Mouse (Mus musculus) gastrocnemius, postnatal 4 days (tissue): Measurements from ENCODE around the gene H2afy. TPM values are rescaled to one million over a fixed set of nuclear protein-coding genes. Genes with fewer than 3 reads are reported as not detected.

Source experiments
- DNase-seq, 2 experiments: peaks; one replicate each; pipeline ENCODE4 v3.0.0; 2021 to 2022; ENCODE audit warnings: low spot score in 2 of 2, mixed read lengths in 2 of 2
- total RNA-seq, 2 experiments: library from RNA; stranded (reverse); gene quantifications; 2 replicates each; pipeline ENCODE4 v1.2.3; 2021

Gene H2afy
- total RNA-seq, 2 experiments from 2014 or later = 80.2 to 89.7 TPM

GRCm38 (mm10) chr13:56151404-56152226 is 15.5 kb upstream of the H2afy start:
- peak in 1 of 2 experiments; percentile 63 for DNase-seq

GRCm38 (mm10) chr13:56145523-56145922 is 9.4 kb upstream of the H2afy start:
- no peak for DNase-seq

DNA sequence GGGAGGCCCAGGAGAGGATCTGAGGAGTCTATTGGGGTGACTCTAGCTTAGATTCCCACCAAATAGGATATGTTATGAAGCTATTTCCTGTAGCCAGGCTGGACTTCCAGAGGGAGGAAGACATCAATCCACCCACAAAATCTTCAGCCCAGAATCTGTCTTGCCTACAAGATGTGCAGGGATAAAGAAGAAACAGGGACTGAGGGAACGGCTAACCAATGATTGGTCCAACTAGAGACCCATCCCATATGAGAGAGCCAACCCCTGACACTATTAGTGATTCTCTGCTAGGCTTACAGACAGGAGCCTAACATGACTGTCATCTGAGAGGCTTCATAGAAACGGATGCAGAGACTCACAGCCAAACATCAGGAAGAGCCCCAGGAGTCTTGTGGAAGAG is 7.9 kb upstream of the H2afy start:
- no peak for DNase-seq

- DNase-seq = no peak
Measured at GRCm38 (mm10) chr13:56143151-56143513, 7.0 kb upstream of the H2afy start.

- no peak for DNase-seq
Measured at GRCm38 (mm10) chr13:56142382-56143150, 6.4 kb upstream of the H2afy start.

- no peak for DNase-seq
Measured at GRCm38 (mm10) chr13:56139167-56139751, 3.1 kb upstream of the H2afy start.

GRCm38 (mm10) chr13:56135231-56136052 is 719 bp downstream of the H2afy start:
- peak; percentile 80 to 92 for DNase-seq

DNA sequence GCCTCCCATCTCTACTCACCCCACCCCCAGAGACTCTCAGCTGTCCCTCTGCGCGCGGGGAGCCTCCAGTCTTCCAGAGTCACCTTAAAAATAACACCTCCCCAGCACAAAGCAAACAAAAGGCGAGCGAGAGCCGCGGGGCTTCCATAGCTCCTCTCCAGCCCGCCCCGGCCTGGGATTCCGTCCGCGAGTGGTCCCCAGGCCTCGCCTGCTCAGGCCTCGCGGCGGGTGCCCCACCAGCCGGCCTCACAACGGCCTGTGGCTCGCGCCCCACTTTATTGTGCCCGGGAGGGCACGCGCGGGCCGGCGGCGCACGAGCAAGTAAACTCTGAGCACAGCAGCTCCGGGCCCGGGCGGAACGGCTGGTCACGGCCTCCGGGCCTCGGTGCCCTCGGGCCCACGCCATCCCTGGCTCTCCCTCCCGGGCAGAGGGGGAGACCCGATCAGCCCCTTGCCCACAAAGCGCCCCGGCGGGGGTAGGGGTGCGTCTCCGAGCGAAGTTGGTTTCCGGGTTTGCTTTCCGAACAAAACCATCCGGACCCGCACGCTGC is 1.5 kb downstream of the H2afy start:
- peak in 1 of 2 experiments; percentile 47 for DNase-seq

GRCm38 (mm10) chr13:56134031-56134430 is 2.1 kb downstream of the H2afy start:
- no peak for DNase-seq

DNA sequence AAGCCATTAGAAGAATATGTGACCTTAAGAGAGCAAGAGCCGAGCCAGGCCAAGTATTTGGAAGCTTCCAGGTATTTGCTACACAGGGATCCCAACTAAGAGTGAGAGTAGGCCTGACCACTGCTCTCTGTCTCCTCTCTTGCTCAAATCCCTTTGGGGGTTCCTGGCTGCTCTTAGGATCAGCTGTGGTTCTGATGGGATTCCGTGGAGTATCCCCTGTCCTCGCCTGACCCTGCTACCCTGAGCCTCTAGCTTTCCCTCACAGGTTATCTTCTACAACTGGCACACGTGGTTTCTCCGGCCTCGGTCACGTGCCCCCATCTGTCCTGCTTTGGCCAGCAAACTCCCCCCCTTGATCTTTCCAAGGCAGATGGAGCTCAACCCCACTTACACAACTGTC is 3.2 kb downstream of the H2afy start:
- no peak for DNase-seq

DNA sequence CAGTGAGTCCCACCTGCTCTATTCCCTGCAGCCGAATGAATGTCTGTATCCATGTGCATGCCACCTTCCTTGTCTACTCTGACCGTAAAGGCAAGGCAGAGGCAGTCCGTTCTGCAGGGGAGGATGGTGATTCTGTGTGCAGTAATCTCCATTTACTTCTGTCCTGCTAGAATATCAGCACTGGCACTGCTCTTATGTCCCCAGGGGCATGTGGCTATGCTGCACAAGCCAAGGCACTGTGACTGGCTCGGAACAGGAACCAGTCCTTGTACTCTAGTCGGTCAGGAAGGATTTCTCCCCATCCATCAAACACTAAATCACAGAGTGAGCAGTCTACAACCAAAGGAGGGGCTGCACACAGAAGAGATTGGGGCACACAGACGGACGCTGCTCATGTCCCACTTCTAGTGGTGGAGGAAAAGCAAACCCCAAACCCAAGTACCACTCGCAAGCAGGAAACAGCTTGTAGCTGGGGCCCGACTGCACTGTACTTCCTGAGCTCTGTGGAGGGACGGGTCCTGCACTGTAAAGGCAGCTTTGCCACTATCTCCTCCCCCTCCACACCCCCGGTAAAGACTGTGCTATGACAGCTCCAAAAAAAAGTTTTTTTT is 3.7 kb downstream of the H2afy start:
- DNase-seq = no peak

DNA sequence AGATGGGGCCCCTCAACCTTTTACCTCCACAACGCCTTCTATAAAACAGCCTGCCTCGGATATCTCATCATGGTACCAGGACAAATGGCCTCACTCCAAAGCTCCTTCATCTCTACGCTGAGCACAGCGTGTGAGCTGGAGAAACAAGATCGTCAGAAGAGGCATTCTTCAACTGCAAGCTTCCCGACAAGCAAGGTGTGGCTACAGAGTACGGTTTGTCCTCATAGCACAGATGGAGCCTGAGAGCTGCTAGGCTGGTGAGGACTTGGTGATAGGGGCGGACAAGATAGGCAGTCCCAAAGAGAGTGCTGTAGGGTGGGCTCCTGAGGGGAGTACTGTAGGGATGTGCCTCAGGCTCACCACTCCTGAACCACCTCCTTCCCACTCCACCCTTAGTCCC is 5.6 kb downstream of the H2afy start:
- no peak for DNase-seq

DNA sequence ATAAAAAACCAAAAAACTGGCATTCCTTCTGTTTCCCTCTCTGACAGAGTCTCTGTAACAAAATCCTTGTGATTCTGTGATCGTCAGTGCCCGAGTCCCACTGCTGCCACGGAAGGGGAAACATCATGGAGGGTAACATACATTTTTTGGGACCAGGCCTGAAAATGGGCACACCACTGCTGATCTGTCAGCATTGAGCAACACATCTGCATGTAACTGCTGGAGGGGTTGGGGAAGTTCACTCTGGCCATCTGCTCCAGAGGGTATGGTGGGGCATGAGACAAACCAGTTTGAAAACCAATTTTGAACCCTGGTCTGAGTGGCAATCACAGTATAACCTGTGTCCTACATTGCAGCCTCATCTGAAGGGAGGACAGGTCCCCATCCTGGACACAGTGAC is 6.6 kb downstream of the H2afy start:
- no peak for DNase-seq

DNA sequence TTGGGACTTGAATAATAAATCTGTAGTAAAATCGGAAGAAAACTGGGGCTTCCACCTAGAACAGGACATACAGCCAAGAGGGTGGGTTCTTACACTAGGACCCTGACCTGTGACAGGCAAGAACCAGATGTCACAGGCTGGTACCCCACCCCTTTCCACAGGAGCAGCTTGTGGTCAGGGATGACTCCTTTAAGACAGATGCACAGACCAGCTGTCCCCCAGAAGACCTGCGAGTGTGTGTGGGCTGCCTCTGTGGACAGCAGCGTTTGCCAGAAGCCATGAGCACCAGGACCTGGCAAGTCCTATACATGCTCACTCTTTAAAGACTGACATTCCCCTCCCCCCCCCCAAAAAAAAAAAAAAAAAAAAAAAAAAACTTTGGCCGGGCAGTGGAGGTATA is 7.1 kb downstream of the H2afy start:
- no peak for DNase-seq

DNA sequence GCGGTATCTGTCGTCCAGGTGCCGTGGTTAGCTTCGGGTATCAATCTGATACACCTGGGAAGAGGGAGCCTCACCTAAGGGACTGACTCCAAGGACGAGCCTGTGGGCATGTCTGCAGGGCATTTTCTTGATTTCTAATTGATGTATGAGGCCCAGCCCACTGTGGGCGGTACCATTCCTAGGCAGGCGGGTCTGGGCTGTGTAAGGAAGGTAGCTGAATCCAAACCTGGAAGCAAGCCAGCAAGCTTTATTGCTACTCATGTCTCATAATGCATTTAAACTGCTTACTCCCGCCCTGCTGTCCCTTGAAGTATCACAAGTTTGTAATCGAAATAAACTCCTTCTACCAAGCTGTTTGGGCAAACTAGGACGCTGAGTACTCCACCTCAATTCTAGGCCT is 10.5 kb downstream of the H2afy start:
- DNase-seq = no peak

- DNase-seq = no peak
Measured at GRCm38 (mm10) chr13:56123075-56123474, 13.1 kb downstream of the H2afy start.

DNA sequence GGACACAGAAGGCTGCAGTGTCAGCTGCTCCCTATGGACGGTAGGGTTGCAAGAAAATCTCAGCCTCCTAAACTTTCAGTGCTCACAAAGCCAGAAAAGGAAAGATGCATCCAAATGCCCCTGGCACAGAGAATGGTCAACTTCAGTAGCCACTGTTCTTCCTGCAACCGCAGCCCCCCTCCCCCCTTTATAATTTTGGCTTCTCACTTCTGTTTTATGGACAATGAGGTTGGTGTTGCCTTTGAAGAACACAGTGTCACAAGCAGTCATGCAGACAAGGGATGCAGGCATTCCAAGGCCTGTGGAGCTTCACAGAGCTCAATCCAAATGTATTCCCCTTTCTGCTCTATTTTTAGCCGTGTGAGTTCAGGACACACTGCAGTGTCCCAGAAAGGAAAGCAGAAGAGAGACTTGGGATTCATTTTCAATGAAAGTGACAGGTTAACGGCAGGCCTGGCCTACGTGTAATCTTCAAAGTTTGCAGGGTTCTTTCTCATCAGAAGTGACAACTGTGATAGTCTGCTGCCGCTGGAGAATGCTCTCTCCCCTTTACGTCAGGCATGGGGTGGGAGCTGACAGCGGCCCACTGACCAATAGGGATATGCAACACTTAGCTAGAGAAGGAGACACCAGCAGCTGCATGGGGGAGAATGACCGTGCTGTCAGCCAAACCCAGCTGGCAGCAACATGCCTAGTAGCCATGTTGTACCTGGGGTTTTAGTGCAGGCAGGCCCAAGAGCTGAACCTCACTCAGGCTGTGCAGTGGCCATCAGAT is 18.0 kb downstream of the H2afy start:
- no peak for DNase-seq

GRCm38 (mm10) chr13:56115906-56116305 is 20.3 kb downstream of the H2afy start:
- no peak for DNase-seq

- DNase-seq = no peak
Measured at GRCm38 (mm10) chr13:56115386-56115785, 20.8 kb downstream of the H2afy start.
